Mouse (Mus musculus) liver, embryonic 18 days (tissue): ENCODE results near the gene Ston2. TPM values are rescaled to one million over a fixed set of nuclear protein-coding genes. Genes with fewer than 3 reads are reported as not detected.

ENCODE experiments used
- polyA plus RNA-seq: library from polyadenylated mRNA; depleted of rRNA; stranded (reverse); fragments of >200 nt; gene quantifications from 2 replicates; pipeline ENCODE4 v1.2.3, GENCODE M21; 2012; rRNA removed

Ston2 gene
- polyA plus RNA-seq, result 5.4 and 6.6 TPM in 2 replicates

DNA sequence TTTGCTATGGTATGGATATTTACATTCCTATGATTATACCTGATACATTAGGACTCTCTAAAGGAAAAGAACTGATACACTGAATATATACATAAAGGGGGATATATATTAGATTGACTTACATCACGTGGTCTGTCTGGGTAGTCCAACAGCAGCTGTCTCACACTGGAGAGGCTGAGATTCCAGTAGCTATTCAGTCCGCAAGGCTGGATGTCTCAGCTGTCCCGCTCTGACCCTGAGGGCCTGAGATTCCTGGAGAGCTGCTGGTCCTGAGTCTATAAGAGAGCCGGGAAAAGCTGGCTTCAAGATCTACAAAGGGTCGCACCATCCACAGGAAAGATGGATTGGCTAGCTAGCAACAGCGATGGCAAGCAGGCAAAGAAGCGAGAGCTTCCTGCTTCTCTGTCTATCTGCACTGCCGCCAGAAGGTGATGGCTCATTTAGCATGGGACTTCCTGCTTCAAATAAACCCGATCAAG, at the start of gene Ston2:
Gene Ston2, minus strand, starts transcription at position 429 of the 479 bp plus-strand sequence.

DNA sequence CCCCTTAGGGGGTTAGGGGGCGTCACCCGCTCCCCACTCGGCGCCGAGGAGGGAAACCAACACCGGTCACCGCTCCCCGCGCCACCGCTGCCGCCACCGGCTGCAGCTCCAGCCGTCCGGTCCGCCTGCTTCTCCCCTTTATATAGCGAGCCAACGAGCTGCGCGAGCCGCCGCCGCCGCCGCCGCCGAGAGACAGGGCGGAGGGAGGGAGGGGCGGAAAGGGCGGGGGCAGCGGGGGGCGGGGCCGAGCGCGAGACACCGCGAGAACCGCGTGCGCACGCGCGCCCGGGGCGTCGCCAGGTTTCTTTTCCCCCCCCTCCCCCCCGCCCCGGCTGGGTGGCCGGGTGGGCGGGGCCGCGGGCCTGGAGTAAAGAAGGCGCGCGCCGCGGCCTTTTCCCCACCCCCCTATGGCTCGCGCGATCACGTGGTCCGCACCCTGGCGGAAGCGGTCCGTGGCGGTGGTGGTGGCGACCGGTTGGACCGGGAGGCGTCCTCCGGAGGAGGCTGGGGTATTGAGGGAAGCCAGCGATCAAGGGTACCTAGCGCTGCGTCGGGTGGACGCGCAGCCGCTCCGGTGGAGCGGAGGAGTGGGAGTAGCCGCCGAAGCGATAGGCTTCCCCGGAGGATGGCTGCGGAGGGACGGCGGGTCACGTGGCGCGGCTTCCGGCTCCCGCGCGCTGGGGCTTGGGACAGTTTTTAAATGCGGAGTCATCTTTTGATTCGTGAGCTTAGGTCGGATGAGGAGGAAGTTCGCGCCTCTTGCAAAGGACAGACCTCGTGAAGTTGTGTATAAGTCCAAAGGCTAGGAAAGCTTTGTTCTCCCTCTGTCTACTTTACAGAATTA, 198.1 kb downstream of the Ston2 start, which contains the start of gene Gtf2a1:
Gene Gtf2a1, minus strand, starts transcription at position 641 of the 844 bp plus-strand sequence.

Other genes with a start within 250 kb of the Ston2 start
- 4.6 and 5.3 TPM in 2 replicates for gene Gtf2a1, start 197.9 kb downstream of the Ston2 start, polyA plus RNA-seq
- 21.3 and 22.0 TPM in 2 replicates for gene Sel1l, start 60.8 kb upstream of the Ston2 start, polyA plus RNA-seq